Mouse (Mus musculus) embryonic facial prominence, embryonic 12.5 days (tissue): ENCODE results near the gene Polr2j. TPM values are rescaled to one million over a fixed set of nuclear protein-coding genes. Genes with fewer than 3 reads are reported as not detected.
"Not testable (repeated sequence)": the region's sequence is repeated elsewhere in the genome, so short reads cannot be mapped to it uniquely, and the experiment has no call there.

Experiments
- ATAC-seq: fragments of 200-750 bp; cut with Nextera tagmentation; 2 replicates; pipeline ENCODE4 v1.8.0; 2017; ENCODE audit not compliant: insufficient number of reproducible peaks, insufficient read depth, low FRiP score, low TSS enrichment
- H3K27ac ChIP-seq: fragments of 300-500 bp; sonication (generic); 2 replicates; pipeline ENCODE4 v1.5.1; 2016; ENCODE audit warnings: mild to moderate bottlenecking
- H3K27me3 ChIP-seq: fragments of 300-500 bp; sonication (generic); 2 replicates; pipeline ENCODE4 v1.6.1; 2016; ENCODE audit warnings: mild to moderate bottlenecking, moderate library complexity
- H3K36me3 ChIP-seq: fragments of 300-500 bp; sonication (generic); 2 replicates; pipeline ENCODE4 v1.6.1; 2016; ENCODE audit warnings: mild to moderate bottlenecking
- H3K4me1 ChIP-seq: fragments of 300-500 bp; sonication (generic); 2 replicates; pipeline ENCODE4 v1.6.1; 2016
- H3K4me2 ChIP-seq: fragments of 300-500 bp; sonication (generic); replicated peaks from 2 replicates; pipeline ENCODE4 v1.6.1; 2016; ENCODE audit warnings: mild to moderate bottlenecking, moderate library complexity
- H3K4me3 ChIP-seq: fragments of 300-500 bp; sonication (generic); 2 replicates; pipeline ENCODE4 v1.5.1; 2016; ENCODE audit warnings: mild to moderate bottlenecking
- H3K9ac ChIP-seq: fragments of 300-500 bp; sonication (generic); 2 replicates; pipeline ENCODE4 v1.6.1; 2016; ENCODE audit warnings: mild to moderate bottlenecking, moderate library complexity
- H3K9me3 ChIP-seq: fragments of 300-500 bp; sonication (generic); 2 replicates; pipeline ENCODE4 v1.6.1; 2016; ENCODE audit warnings: mild to moderate bottlenecking, moderate library complexity
- WGBS: fragments of 180-500 bp; shearing (Covaris S2); methylation state at CpG from one replicate; pipeline ENCODE4 v1.1.7; 2016; 5-methylcytosine and 5-hydroxymethylcytosine counted together
- polyA plus RNA-seq: library from polyadenylated mRNA; unstranded; fragments of >200 nt; fragmentation: Nextera tagmentation; extraction: Ambion mirVana; gene quantifications from 2 replicates; pipeline ENCODE4 v1.2.1, GENCODE M21; 2016

Polr2j gene
- polyA plus RNA-seq, 1 experiment from 2014 or later = 230 TPM

GRCm38 (mm10) chr5:136146936-136147335 lies 30.5 kb downstream of the Polr2j start:
- Histone ChIP-seq H3K9me3 (peaks cover 4% of the 10 kb centered on the region; the same call in 1 of the 2 replicates), H3K27ac (no peak overlapping the region), H3K4me3 (no peak overlapping the region), H3K4me1 (no peaks in the 10 kb centered on the region), H3K27me3 (no peaks in the 10 kb centered on the region), H3K36me3 (peaks cover 6% of the 10 kb centered on the region), H3K4me2 (no peak overlapping the region), H3K9ac (no peak overlapping the region)
- WGBS = 100% methylated on average over 1 of the region's 1 CpGs
- no peak for ATAC-seq

GRCm38 (mm10) chr5:136147704-136148103 lies 31.3 kb downstream of the Polr2j start:
- Histone ChIP-seq H3K27ac (no peak overlapping the region), H3K9me3 (peaks cover 4% of the 10 kb centered on the region; the same call in 1 of the 2 replicates), H3K4me3 (no peak overlapping the region), H3K4me1 (no peaks in the 10 kb centered on the region), H3K9ac (no peak overlapping the region), H3K27me3 (no peaks in the 10 kb centered on the region), H3K36me3 (no peaks in the 10 kb centered on the region), H3K4me2 (no peak overlapping the region)
- WGBS = 76% methylated on average over 8 of the region's 8 CpGs
- no peak for ATAC-seq

DNA sequence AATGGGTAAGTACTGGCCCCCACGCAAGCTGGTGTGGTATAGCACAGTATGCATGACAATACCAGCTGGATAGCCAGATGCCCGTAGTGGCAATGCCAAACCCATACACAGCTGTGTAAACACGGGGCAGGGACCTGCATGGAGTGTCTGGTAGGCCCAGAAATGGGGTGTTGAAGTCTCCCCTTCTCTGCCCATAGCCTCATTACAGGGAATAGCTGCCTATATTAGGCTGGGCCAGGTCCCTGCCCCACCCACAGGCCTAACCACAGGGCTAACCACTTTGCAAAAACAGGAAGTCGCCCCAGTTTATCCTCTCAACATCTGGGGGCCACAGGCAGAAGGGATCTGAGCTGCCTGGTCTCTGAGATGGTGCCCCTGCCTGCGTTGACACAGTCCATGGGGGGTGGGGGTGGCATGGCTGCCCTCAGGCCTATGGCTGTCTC lies 32.7 kb downstream of the Polr2j start:
- H3K9ac ChIP-seq, ATAC-seq, H3K4me1 ChIP-seq, H3K9me3 ChIP-seq, H3K27ac ChIP-seq, H3K27me3 ChIP-seq, H3K4me2 ChIP-seq, H3K4me3 ChIP-seq, H3K36me3 ChIP-seq: not testable (repeated sequence)
- 65% methylated on average over 5 of the region's 5 CpGs for WGBS

GRCm38 (mm10) chr5:136152365-136152764 lies 35.9 kb downstream of the Polr2j start:
- Histone ChIP-seq H3K4me3 (no peak overlapping the region), H3K4me1 (no peaks in the 10 kb centered on the region), H3K36me3 (no peaks in the 10 kb centered on the region), H3K27ac (no peak overlapping the region), H3K9me3 (no peaks in the 10 kb centered on the region), H3K9ac (no peak overlapping the region), H3K27me3 (no peaks in the 10 kb centered on the region), H3K4me2 (no peak overlapping the region)
- ATAC-seq = no peak
- WGBS = 82% methylated on average over 8 of the region's 8 CpGs

DNA sequence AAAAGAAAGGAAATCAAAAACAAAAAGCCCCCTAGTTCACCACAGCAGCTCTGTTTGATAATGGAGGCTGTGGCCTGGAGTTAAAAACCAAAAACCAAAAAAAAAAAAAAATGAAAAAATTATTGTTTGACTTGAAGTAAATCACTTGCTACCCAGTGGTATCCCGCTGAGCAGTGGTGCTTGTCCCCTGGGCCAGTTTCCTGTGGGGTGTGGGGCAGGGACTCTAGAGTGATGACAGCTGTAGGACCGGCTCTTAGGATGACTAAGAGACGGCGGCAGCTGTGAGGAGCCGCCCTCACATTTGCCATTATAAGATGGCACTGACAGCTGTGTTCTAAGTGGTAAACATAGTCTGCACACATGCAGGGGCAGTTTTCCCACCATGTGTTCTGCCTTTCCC lies 39.0 kb downstream of the Polr2j start:
- no peaks in the 10 kb centered on the region for H3K9me3 ChIP-seq
- H3K36me3 ChIP-seq = peaks cover 3% of the 10 kb centered on the region
- no peak overlapping the region for H3K4me3 ChIP-seq
- no peak overlapping the region for H3K27ac ChIP-seq
- H3K9ac ChIP-seq = no peak overlapping the region
- H3K4me2 ChIP-seq = no peak overlapping the region
- no peak for ATAC-seq
- 85% methylated on average over 5 of the region's 5 CpGs for WGBS
- no peaks in the 10 kb centered on the region for H3K27me3 ChIP-seq
- H3K4me1 ChIP-seq = no peaks in the 10 kb centered on the region

GRCm38 (mm10) chr5:136160084-136160483 lies 43.7 kb downstream of the Polr2j start:
- H3K27ac ChIP-seq, H3K9ac ChIP-seq, ATAC-seq, H3K36me3 ChIP-seq, H3K27me3 ChIP-seq, H3K4me2 ChIP-seq, H3K4me3 ChIP-seq, H3K9me3 ChIP-seq, H3K4me1 ChIP-seq: not testable (repeated sequence)
- WGBS = 89% methylated on average over 11 of the region's 12 CpGs

DNA sequence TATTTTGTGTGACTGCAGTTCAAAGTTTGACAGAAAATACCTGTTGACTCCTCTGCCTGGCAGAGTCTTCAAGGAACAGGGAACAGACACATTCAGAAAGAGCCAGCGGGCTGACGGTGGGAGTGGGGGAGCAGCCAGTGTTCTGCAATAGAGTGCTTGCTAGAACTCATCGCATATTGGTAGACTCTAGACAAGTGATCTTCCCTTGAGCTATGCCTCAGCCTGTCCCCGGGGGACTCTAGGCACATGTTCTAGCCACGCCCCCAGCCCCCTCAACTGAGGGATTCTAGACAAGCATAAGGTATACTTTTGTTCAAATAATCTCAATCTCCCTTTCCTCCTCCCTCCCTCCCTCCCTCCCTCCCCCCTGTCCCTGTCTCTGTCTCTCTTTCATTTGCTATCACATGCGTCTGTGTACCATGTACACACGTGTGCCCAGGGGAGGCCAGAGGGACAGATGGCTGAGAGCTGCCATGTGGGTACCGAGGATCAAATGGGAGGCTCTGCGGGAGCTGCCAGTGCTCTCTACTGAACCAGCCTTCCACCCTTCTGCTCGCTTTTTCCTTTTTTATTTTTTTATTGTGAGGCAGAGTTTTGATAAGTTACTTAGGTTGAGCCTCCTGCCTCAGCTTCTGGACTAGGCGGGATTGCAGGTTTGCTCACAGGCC lies 47.5 kb downstream of the Polr2j start:
- Histone ChIP-seq H3K4me2 (no peak overlapping the region), H3K4me3 (no peak overlapping the region), H3K27ac (no peak overlapping the region), H3K27me3 (no peaks in the 10 kb centered on the region), H3K4me1 (no peaks in the 10 kb centered on the region), H3K36me3 (peaks cover 12% of the 10 kb centered on the region), H3K9me3 (0 out of 2 replicates have a peak, but pooled peaks cover 3% of the 10 kb centered on the region), H3K9ac (no peak overlapping the region)
- WGBS = 81% methylated on average over 11 of the region's 11 CpGs
- no peak for ATAC-seq

GRCm38 (mm10) chr5:136165246-136165645 lies 48.8 kb downstream of the Polr2j start:
- no peaks in the 10 kb centered on the region for H3K27me3 ChIP-seq
- 0 out of 2 replicates have a peak, but pooled peaks cover 3% of the 10 kb centered on the region for H3K9me3 ChIP-seq
- ATAC-seq = no peak
- H3K4me2 ChIP-seq = no peak overlapping the region
- no peak overlapping the region for H3K27ac ChIP-seq
- 76% methylated on average over 8 of the region's 8 CpGs for whole genome bisulfite sequencing
- H3K4me3 ChIP-seq = no peak overlapping the region
- peaks cover 2% of the 10 kb centered on the region; the same call in 1 of the 2 replicates for H3K4me1 ChIP-seq
- no peak overlapping the region for H3K9ac ChIP-seq
- peaks cover 10% of the 10 kb centered on the region for H3K36me3 ChIP-seq

- 0 out of 2 replicates have a peak, but pooled peaks cover 6% of the 10 kb centered on the region for H3K27me3 ChIP-seq
- no peak overlapping the region for H3K4me3 ChIP-seq
- H3K27ac ChIP-seq = no peak overlapping the region
- 90% methylated on average over 4 of the region's 4 CpGs for WGBS
- peaks cover 6% of the 10 kb centered on the region; the same call in 1 of the 2 replicates for H3K36me3 ChIP-seq
- peaks cover 11% of the 10 kb centered on the region; the same call in 1 of the 2 replicates for H3K4me1 ChIP-seq
- ATAC-seq = no peak
- no peak overlapping the region for H3K9ac ChIP-seq
- 0 out of 2 replicates have a peak, but pooled peaks cover 3% of the 10 kb centered on the region for H3K9me3 ChIP-seq
- H3K4me2 ChIP-seq = no peak overlapping the region
Observed at GRCm38 (mm10) chr5:136167296-136167695, 50.9 kb downstream of the Polr2j start.

- Histone ChIP-seq H3K27ac (no peak overlapping the region), H3K4me2 (no peak overlapping the region), H3K36me3 (peaks cover 6% of the 10 kb centered on the region; the same call in 1 of the 2 replicates), H3K9me3 (0 out of 2 replicates have a peak, but pooled peaks cover 3% of the 10 kb centered on the region), H3K27me3 (0 out of 2 replicates have a peak, but pooled peaks cover 6% of the 10 kb centered on the region), H3K9ac (no peak overlapping the region), H3K4me3 (no peak overlapping the region), H3K4me1 (peaks cover 11% of the 10 kb centered on the region; the same call in 1 of the 2 replicates)
- no peak for ATAC-seq
- WGBS = 90% methylated on average over 3 of the region's 3 CpGs
Observed at GRCm38 (mm10) chr5:136168071-136168470, 51.6 kb downstream of the Polr2j start.

GRCm38 (mm10) chr5:136169626-136170511 lies 53.4 kb downstream of the Polr2j start:
- H3K27ac ChIP-seq = 0 out of 2 replicates have a peak overlapping the region, but pooled peaks have one; percentile 14
- H3K4me3 ChIP-seq = peak overlapping the region; percentile 63
- H3K27me3 ChIP-seq = 0 out of 2 replicates have a peak, but pooled peaks cover 6% of the 10 kb centered on the region
- H3K4me1 ChIP-seq = peaks cover 11% of the 10 kb centered on the region; the same call in 1 of the 2 replicates
- peak overlapping the region; percentile 93 for H3K4me2 ChIP-seq
- no peak; the same call in none of the 2 replicates for ATAC-seq
- WGBS = 13% methylated on average over 15 of the region's 15 CpGs
- 0 out of 2 replicates have a peak, but pooled peaks cover 3% of the 10 kb centered on the region for H3K9me3 ChIP-seq
- H3K9ac ChIP-seq = peak overlapping the region; percentile 78
- peaks cover 6% of the 10 kb centered on the region; the same call in 1 of the 2 replicates for H3K36me3 ChIP-seq
